Mouse (Mus musculus): Measurements from ENCODE around the gene Gsdme. TPM values are rescaled to one million over a fixed set of nuclear protein-coding genes. Genes with fewer than 3 reads are reported as not detected.

Gsdme gene
- total RNA-seq, 2 experiments from 2014 or later = 0.14 to 0.69 TPM

GRCm38 (mm10) chr6:50247356-50247755 is 16.3 kb downstream of the Gsdme start:
- DNase-seq (ENCODE audit: low spot score) = no peak

GRCm38 (mm10) chr6:50244967-50245366 is 18.7 kb downstream of the Gsdme start:
- no peak for DNase-seq (ENCODE audit: low spot score)

- DNase-seq (ENCODE audit: low spot score) = no peak
Observed at GRCm38 (mm10) chr6:50244126-50244525, 19.5 kb downstream of the Gsdme start.

GRCm38 (mm10) chr6:50240437-50240836 is 23.2 kb downstream of the Gsdme start:
- no peak for DNase-seq (ENCODE audit: low spot score)

GRCm38 (mm10) chr6:50239902-50240301 is 23.8 kb downstream of the Gsdme start:
- DNase-seq (ENCODE audit: low spot score) = no peak

- no peak for DNase-seq (ENCODE audit: low spot score)
Observed at GRCm38 (mm10) chr6:50237963-50238362, 25.7 kb downstream of the Gsdme start.

- DNase-seq (ENCODE audit: low spot score) = no peak
Observed at GRCm38 (mm10) chr6:50232984-50233383, 30.7 kb downstream of the Gsdme start.

- no peak for DNase-seq (ENCODE audit: low spot score)
Observed at GRCm38 (mm10) chr6:50231288-50231687, 32.4 kb downstream of the Gsdme start.

- no peak for DNase-seq (ENCODE audit: low spot score)
Observed at GRCm38 (mm10) chr6:50228180-50228579, 35.5 kb downstream of the Gsdme start.

- DNase-seq (ENCODE audit: low spot score) = no peak
Observed at GRCm38 (mm10) chr6:50225232-50225631, 38.4 kb downstream of the Gsdme start.

- no peak for DNase-seq (ENCODE audit: low spot score)
Observed at GRCm38 (mm10) chr6:50223606-50224005, 40.1 kb downstream of the Gsdme start.

- no peak for DNase-seq (ENCODE audit: low spot score)
Observed at GRCm38 (mm10) chr6:50222986-50223385, 40.7 kb downstream of the Gsdme start.

GRCm38 (mm10) chr6:50222351-50222750 is 41.3 kb downstream of the Gsdme start:
- no peak for DNase-seq (ENCODE audit: low spot score)

GRCm38 (mm10) chr6:50220863-50221262 is 42.8 kb downstream of the Gsdme start:
- peak; percentile 36 for DNase-seq (ENCODE audit: low spot score)

- DNase-seq (ENCODE audit: low spot score) = no peak
Observed at GRCm38 (mm10) chr6:50219066-50219465, 44.6 kb downstream of the Gsdme start.

GRCm38 (mm10) chr6:50218628-50219027 is 45.0 kb downstream of the Gsdme start:
- DNase-seq (ENCODE audit: low spot score) = no peak

- DNase-seq (ENCODE audit: low spot score) = no peak
Observed at GRCm38 (mm10) chr6:50215986-50216385, 47.7 kb downstream of the Gsdme start.

GRCm38 (mm10) chr6:50215373-50215745 is 48.3 kb downstream of the Gsdme start:
- no peak for DNase-seq (ENCODE audit: low spot score)

GRCm38 (mm10) chr6:50214711-50215372 is 48.8 kb downstream of the Gsdme start:
- DNase-seq (ENCODE audit: low spot score) = no peak

GRCm38 (mm10) chr6:50205093-50205492 is 58.6 kb downstream of the Gsdme start:
- DNase-seq (ENCODE audit: low spot score) = no peak

GRCm38 (mm10) chr6:50204356-50204755 is 59.3 kb downstream of the Gsdme start:
- DNase-seq (ENCODE audit: low spot score) = no peak

GRCm38 (mm10) chr6:50193851-50194250 is 69.8 kb downstream of the Gsdme start:
- DNase-seq (ENCODE audit: low spot score) = no peak

- DNase-seq (ENCODE audit: low spot score) = no peak
Observed at GRCm38 (mm10) chr6:50192822-50193221, 70.8 kb downstream of the Gsdme start.

- DNase-seq (ENCODE audit: low spot score) = no peak
Observed at GRCm38 (mm10) chr6:50192169-50192568, 71.5 kb downstream of the Gsdme start.

All from gastrocnemius, adult 18-20 months (tissue).